Comparison of ENCODE assay signal across 8 mouse cellular contexts in genomic region chr2:145557361-145557931, GRCm38 (mm10).
DNase-seq lines count a peak whose midpoint lies in the region; ATAC-seq lines count a peak whose summit lies in the region.

No protein-coding gene starts in this region.

- ATAC-seq in granulocyte monocyte progenitor cell, adult 5-6 weeks (replicated peaks; ENCODE audit: poor library complexity, severe bottlenecking) = peak; percentile 98

- intact Hi-C loops in heart, postnatal 25 days (cut with DNase I) = no loop called here
- intact Hi-C loops in left cerebral cortex, postnatal 25 days (cut with DNase I) = loop anchor here (2.0 kb wide), 1 partner anchor 31 kb away; no protein-coding TSS in a partner anchor

- peak; percentile 42 for DNase-seq in heart, adult 8-10 months (ENCODE audit: low spot score)
- DNase-seq in heart, postnatal 25 days (ENCODE audit: low spot score) = no peak
- DNase-seq in A20 (ENCODE audit: low read depth, low spot score) = peak; percentile 41
- peak; percentile 71 for DNase-seq in ZHBTc4 (ENCODE audit: low read depth, low spot score)
- DNase-seq in left cerebral cortex, postnatal 25 days (ENCODE audit: low spot score in 2 of 2) = peak; percentile 31 to 55
- DNase-seq in retina, postnatal 7 days (ENCODE audit: low read depth, low spot score) = peak; percentile 24
- no peak for DNase-seq in gastrocnemius, adult 8-10 months (ENCODE audit: low spot score in 2 of 2)

Comparison
In these comparisons a context has a peak if more than half of its experiments do, and no peak if none do; other contexts are left out.
1. DNase-seq: peak in heart, adult 8-10 months (single experiment), A20 (single experiment), ZHBTc4 (single experiment), left cerebral cortex, postnatal 25 days (2 of 2) and retina, postnatal 7 days (single experiment); none in heart, postnatal 25 days (single experiment) and gastrocnemius, adult 8-10 months (0 of 2).